Mouse (Mus musculus): ENCODE measurements around the gene Tmem106a. TPM values are rescaled to one million over a fixed set of nuclear protein-coding genes. Genes with fewer than 3 reads are reported as not detected.
"Not testable (repeated sequence)": the region's sequence is repeated elsewhere in the genome, so short reads cannot be mapped to it uniquely, and the experiment has no call there.

The Tmem106a gene
- polyA plus RNA-seq, 1 experiment = 34.3 TPM

GRCm38 (mm10) chr11:101599156-101599555 is 17.1 kb downstream of the Tmem106a start, which contains the start of gene Gm11634:
Gene Gm11634, minus strand, starts transcription at chr11:101599256.
- no peak for DNase-seq (ENCODE audit: low spot score)

GRCm38 (mm10) chr11:101602491-101602890 is 20.4 kb downstream of the Tmem106a start:
- no peak for DNase-seq (ENCODE audit: low spot score)

GRCm38 (mm10) chr11:101604116-101604515 is 22.1 kb downstream of the Tmem106a start:
- no peak for DNase-seq (ENCODE audit: low spot score)

- DNase-seq (ENCODE audit: low spot score) = peak; percentile 40
Observed at GRCm38 (mm10) chr11:101604531-101605453, 22.8 kb downstream of the Tmem106a start.

GRCm38 (mm10) chr11:101607134-101607533 is 25.1 kb downstream of the Tmem106a start:
- not testable (repeated sequence) for DNase-seq (ENCODE audit: low spot score)

- DNase-seq (ENCODE audit: low spot score) = no peak
Observed at GRCm38 (mm10) chr11:101610445-101610844, 28.4 kb downstream of the Tmem106a start.

GRCm38 (mm10) chr11:101613596-101613995 is 31.6 kb downstream of the Tmem106a start:
- DNase-seq (ENCODE audit: low spot score) = no peak

GRCm38 (mm10) chr11:101614116-101614515 is 32.1 kb downstream of the Tmem106a start:
- DNase-seq (ENCODE audit: low spot score) = no peak

- DNase-seq (ENCODE audit: low spot score) = no peak
Observed at GRCm38 (mm10) chr11:101615380-101615779, 33.3 kb downstream of the Tmem106a start.

GRCm38 (mm10) chr11:101616104-101616503 is 34.1 kb downstream of the Tmem106a start:
- DNase-seq (ENCODE audit: low spot score) = no peak

GRCm38 (mm10) chr11:101616948-101617767 is 35.1 kb downstream of the Tmem106a start:
- DNase-seq (ENCODE audit: low spot score) = no peak

GRCm38 (mm10) chr11:101617849-101618248 is 35.8 kb downstream of the Tmem106a start:
- DNase-seq (ENCODE audit: low spot score) = no peak

- no peak for DNase-seq (ENCODE audit: low spot score)
Observed at GRCm38 (mm10) chr11:101618596-101618995, 36.6 kb downstream of the Tmem106a start.

GRCm38 (mm10) chr11:101620022-101620655 is 38.1 kb downstream of the Tmem106a start:
- DNase-seq (ENCODE audit: low spot score) = not testable (repeated sequence)

GRCm38 (mm10) chr11:101626649-101626994 is 44.6 kb downstream of the Tmem106a start:
- DNase-seq (ENCODE audit: low spot score) = no peak

- DNase-seq (ENCODE audit: low spot score) = peak; percentile 63
Observed at GRCm38 (mm10) chr11:101626995-101627856, 45.2 kb downstream of the Tmem106a start, which contains the start of gene Rdm1. Gene Rdm1, plus strand, starts transcription at chr11:101627195.

GRCm38 (mm10) chr11:101627857-101628559 is 46.0 kb downstream of the Tmem106a start:
- DNase-seq (ENCODE audit: low spot score) = peak; percentile 84

- not testable (repeated sequence) for DNase-seq (ENCODE audit: low spot score)
Observed at GRCm38 (mm10) chr11:101628733-101629417, 46.8 kb downstream of the Tmem106a start.

- DNase-seq (ENCODE audit: low spot score) = no peak
Observed at GRCm38 (mm10) chr11:101635660-101636059, 53.6 kb downstream of the Tmem106a start.

- DNase-seq (ENCODE audit: low spot score) = no peak
Observed at GRCm38 (mm10) chr11:101639761-101640160, 57.7 kb downstream of the Tmem106a start.
